Mouse (Mus musculus) adrenal gland, adult 18-20 months (tissue): ENCODE data around the gene Iba57. TPM values are rescaled to one million over a fixed set of nuclear protein-coding genes. Genes with fewer than 3 reads are reported as not detected.

Experiments used
- DNase-seq, 2 experiments: peaks; one replicate each; pipeline ENCODE4 v3.0.0; 2021 to 2022; ENCODE audit warnings: low spot score in 2 of 2
- total RNA-seq, 2 experiments: library from RNA; stranded (reverse); gene quantifications; 1 replicate in 1 of 2; 2 replicates in 1 of 2; pipeline ENCODE4 v1.2.3; 2021

Gene Iba57
- total RNA-seq, 2 experiments from 2014 or later = 16.3 to 21.7 TPM

DNA sequence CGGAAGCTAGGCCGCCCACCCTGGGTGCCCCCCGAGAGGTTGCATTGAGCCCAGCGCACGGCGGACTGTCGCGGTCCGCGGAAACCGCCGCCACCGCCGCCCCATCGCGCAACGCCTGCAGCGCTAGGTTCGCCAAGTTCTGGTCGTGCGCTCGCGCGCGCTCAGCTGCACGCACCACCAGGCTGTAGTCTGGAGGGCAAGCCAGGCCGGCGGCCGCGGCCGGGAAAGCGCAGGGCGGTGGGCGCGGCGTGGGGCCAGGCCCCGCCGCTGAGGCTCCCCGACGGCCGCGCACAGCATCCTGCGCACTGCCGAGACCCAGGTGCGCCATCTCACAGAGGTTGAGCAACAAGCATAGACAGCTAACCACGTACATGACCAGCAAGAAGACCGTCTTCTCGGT, 12.9 kb upstream of the Iba57 start:
- no peak for DNase-seq

DNA sequence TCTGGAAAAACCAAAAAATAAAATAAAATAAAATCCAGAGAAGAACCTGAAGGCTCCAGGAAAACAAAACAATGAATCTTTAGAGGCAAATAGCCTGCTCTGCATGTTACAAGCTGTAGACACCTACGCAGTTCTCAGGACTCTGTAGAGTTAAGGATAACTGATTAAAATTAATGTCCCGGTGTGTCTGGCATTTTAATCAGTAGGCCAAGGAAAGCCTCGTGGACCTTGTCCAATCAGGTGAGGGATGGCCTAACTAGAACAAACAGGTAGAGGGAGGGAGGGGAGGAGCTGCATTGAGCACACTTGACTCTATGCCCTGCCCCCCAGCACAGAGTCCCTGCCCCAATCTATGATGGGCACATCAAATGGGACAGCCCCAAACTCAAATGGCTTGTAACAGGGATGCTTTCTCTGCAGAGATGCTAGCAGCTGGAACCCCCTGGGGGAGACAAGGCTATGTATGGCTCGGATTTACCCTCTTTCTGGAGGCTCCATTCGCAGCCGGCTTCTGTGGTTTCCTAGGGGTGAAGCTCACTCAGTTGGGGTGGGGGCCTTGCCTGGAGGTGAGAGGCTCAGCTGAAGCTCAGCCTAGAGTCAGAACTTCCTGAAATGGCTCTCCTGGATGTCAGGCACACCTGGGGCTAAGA, 10.8 kb upstream of the Iba57 start:
- DNase-seq = no peak

GRCm38 (mm10) chr11:59170549-59170948, 7.0 kb upstream of the Iba57 start:
- no peak for DNase-seq

GRCm38 (mm10) chr11:59169807-59170206, 6.3 kb upstream of the Iba57 start:
- DNase-seq = no peak

DNA sequence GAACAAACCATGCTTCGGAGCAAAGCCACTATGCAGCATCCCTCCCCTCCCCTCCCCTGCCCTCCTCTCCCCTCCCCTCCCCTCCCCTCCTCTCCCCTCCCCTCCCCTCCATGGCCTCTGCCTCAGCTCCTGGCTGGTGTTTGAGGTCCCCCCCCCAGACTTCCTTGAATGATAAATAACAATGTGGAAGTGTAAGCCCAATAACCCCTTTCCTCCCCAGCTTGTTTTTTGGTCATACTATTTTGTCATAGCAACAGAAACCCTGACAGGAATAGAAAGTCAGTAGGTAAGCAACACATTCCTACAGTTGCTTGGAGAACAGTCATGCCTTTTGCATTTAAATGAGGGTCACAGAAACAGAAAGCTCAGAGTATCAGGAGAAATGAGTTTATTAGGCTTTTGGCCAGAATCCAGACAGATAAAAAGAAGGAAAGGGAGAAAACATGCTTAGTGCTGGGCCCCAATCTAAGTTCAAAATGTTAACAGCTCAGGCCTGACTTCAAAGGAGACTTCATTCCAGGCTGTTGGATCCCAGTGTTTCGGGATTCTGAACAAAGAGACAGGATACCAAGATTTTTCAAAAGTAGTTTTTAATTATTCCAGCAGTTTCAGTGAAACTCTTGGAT, 2.2 kb upstream of the Iba57 start:
- DNase-seq = no peak

- no peak for DNase-seq
Observed at GRCm38 (mm10) chr11:59164384-59164783, 845 bp upstream of the Iba57 start.

- DNase-seq = no peak
Observed at GRCm38 (mm10) chr11:59162443-59163254, 890 bp downstream of the Iba57 start.

DNA sequence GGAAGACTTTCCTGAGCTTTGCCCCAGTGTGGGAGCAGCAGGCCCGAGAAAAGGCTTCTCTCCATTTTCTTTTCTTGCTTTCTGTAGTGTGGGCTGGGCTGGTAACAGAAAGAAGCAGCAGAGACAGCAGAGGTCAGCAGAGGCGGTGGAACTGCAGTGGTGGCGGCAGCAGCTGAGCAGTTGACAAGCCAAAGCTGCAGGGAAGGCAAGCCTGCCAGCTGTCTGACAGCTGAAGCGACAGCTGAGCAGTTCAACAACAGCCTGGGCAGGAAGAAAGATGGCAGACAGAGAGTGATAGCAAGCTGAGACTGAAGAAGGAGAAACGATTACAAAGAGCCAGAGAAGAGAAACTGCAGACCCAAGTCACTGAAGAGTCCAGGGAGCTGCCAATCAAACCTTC, 2.1 kb downstream of the Iba57 start:
- no peak for DNase-seq

GRCm38 (mm10) chr11:59159558-59159957, 4.0 kb downstream of the Iba57 start:
- no peak for DNase-seq

DNA sequence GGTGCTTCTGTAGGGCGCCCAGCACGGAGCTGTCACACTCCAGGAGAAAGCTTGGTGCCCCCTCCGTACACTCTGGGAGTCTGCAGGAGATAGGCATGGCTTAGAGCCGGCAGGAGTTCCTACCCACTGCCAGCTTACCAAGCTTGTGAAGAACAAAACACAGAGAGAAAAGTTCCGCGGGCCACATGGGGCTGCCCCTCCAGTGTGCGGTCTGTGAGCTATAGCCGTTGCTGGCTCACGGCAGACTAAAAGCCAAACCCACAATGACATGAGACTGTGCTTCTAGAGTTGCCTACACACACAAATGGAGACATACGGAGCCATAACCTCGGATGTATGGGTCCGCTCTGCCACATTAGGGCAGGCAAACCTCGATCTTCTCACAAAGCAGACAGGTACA, 4.4 kb downstream of the Iba57 start:
- DNase-seq = no peak

GRCm38 (mm10) chr11:59155900-59156299, 7.6 kb downstream of the Iba57 start:
- no peak for DNase-seq

DNA sequence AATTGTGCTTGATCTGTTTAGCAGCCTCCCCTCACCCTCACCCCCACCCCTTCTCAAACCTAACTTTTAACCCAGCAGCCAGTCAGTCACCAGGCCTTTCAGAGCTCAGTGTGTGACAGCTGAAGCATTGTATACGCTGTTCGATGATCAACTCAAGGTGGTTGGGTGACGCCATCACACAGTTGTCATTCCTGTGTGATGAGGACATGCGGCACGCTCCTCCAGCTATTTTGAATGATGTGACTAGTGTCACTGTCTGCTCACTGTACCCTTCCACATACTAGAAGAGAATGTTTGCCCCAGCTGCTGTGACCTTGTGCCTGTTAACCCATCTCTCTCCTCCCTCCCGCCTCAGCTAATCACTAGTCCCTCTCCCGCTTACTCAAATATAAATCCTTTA, 9.3 kb downstream of the Iba57 start:
- no peak for DNase-seq

GRCm38 (mm10) chr11:59151729-59152128, 11.8 kb downstream of the Iba57 start:
- no peak for DNase-seq

- DNase-seq = no peak
Observed at GRCm38 (mm10) chr11:59149302-59149701, 14.2 kb downstream of the Iba57 start.

DNA sequence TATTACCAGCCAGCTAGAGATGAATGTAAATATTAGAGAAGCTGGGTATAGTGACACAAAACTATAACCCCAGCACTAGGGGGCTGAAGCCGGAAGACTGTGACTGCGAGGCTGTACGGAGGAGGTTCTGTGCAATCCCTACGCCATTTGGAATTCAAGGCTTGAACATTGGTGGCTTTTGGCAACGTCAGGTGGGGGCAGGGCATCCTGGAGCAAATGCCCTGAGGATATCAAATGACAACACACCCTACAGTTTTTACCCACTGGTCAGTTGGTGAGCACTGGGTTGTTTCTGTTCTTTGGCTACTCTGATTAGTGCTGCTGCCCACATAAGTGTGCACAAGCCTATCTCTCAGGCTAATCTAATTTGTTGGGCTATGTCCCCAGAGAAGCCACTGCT, 20.6 kb downstream of the Iba57 start:
- no peak for DNase-seq

GRCm38 (mm10) chr11:59141772-59142370, 21.7 kb downstream of the Iba57 start:
- no peak for DNase-seq

DNA sequence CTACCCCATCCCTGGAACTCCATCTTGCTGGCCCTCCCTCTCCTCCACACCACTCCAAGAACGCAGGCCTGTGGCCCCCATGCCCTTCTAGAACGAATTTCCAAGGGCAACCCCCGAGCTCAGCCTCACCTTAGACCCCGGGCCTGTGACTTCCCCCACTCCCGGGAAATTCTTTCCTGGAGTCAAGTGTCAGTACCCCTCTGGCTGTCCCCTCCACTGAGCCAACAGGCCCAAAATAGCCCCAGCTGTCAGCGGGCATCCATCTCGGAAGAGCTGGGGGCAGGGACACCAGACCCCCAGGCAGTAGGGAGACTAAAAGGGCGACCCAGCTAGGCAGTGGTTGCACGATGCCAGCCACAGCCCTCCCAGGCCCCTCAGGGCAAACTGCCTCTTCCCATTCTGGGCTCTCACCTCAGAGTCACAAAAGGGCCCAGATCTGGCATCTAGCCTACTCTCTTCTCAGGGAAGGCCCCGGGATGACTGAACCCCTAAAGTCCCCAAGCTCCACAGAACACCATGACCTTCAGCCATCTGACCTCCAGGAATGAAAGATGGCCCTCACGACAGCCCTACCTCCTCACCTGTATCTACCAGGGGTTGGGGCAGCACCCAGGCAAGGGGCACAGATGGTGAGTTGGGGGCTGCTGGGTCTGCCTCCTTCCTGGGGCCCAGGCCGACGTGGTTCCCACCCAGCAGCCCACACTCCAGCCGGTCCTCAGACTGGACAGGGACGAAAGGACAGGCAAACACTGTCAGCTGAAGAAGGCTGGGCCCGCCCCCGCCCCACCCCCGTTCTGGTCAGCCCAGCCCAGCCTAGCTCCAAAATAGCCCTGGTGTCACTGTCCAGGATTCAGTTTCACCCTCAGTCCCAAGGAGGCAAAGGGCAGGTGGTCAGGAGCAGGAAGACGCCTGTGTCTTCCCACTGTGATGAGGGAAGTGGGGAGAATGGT, 24.7 kb downstream of the Iba57 start:
- no peak for DNase-seq

DNA sequence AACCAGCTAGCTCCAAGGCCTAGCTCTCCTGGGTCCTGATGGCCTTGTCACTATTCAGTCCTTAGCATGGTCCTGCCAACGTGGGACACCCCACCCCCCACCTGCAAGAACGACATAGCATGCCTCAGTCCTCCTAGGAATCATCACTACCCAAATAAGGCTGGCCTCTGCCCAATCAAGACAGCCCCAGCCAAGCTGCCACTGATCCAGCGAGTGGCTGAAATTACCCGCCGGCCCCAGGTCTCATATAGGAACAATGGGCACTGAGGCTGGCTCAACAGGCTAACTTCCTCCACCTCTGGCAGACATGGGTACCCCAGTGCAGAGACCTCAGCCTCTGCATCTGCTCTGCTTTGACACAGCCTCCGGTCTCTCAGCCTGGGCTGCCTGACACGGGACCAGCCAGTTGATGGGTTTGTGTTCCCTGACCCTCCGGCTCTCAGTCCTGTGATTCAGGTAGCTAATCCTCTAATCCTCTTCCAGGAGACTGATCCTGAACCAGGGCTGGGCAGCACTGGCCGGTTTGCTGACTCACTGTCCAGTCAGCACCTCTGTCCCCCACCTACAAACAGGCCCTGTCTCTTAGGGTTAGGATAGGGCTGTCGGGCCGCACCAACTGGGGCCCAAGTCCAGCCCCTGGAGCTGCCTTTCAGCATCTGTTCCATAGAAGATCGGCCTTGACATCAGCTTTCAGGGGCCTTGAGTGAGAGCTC, 26.4 kb downstream of the Iba57 start:
- no peak for DNase-seq

DNA sequence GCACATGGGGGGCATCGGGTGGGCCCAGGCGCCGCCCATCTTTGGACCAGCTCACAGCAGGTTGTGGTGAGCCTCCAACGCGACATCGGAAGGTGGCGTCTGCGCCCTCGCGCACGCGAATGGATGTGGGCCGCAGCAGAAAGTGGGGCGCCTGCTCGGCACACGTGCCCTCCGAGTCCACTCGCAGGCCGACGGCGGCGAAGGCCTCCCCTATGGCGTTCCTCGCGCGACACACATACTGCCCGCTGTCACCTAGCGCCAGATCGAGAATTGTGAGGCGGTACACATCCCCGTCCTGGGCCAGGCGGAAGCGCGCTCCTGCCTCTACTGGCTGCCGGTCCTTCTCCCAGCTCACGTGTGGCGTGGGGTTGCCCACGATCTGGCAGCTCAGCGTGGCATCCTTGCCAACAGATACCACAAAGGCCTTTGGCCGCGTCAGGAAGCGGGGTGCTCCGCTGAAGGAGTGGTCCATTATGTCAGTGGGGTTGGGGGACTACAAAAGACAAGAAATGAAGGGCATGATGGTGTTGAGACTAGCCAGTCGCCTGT, 27.6 kb downstream of the Iba57 start, which contains the start of gene Obscn:
TSS of gene Obscn (minus strand) at position 499 of the 549 bp plus-strand sequence.
- DNase-seq = no peak
